Mouse (Mus musculus) midbrain, embryonic 16.5 days (tissue): ENCODE results near the gene Vwce. TPM values are rescaled to one million over a fixed set of nuclear protein-coding genes. Genes with fewer than 3 reads are reported as not detected.

Experiments used
- ATAC-seq: fragments of 200-750 bp; cut with Nextera tagmentation; 2 replicates; pipeline ENCODE4 v1.8.0; 2017; ENCODE audit warnings: moderate TSS enrichment
- H3K27ac ChIP-seq: fragments of 300-500 bp; sonication (generic); 2 replicates; pipeline ENCODE4 v1.5.1; 2014; ENCODE audit warnings: mild to moderate bottlenecking, low read length, mixed read lengths
- H3K27me3 ChIP-seq: fragments of 300-500 bp; sonication (generic); 2 replicates; pipeline ENCODE4 v1.6.1; 2014; ENCODE audit warnings: low read depth, low read length, mixed read lengths; ENCODE audit not compliant: control insufficient read depth, insufficient read depth
- H3K36me3 ChIP-seq: fragments of 300-500 bp; sonication (generic); 2 replicates; pipeline ENCODE4 v1.6.1; 2014; ENCODE audit warnings: mild to moderate bottlenecking, low read length, moderate library complexity, mixed read lengths; ENCODE audit not compliant: control insufficient read depth, insufficient read depth
- H3K4me1 ChIP-seq: fragments of 300-500 bp; sonication (generic); 2 replicates; pipeline ENCODE4 v1.6.1; 2014; ENCODE audit warnings: mild to moderate bottlenecking, low read length, mixed read lengths; ENCODE audit not compliant: control insufficient read depth, insufficient read depth
- H3K4me2 ChIP-seq: fragments of 300-500 bp; sonication (generic); 2 replicates; pipeline ENCODE4 v1.6.1; 2014; ENCODE audit warnings: mild to moderate bottlenecking, low read length, mixed read lengths
- H3K4me3 ChIP-seq: fragments of 300-500 bp; sonication (generic); 2 replicates; pipeline ENCODE4 v1.5.1; 2014; ENCODE audit warnings: low read depth, mild to moderate bottlenecking, low read length, moderate library complexity, mixed read lengths
- H3K9ac ChIP-seq: fragments of 300-500 bp; sonication (generic); 2 replicates; pipeline ENCODE4 v1.6.1; 2014; ENCODE audit warnings: low read depth, low read length, mixed read lengths
- H3K9me3 ChIP-seq: fragments of 300-500 bp; sonication (generic); replicated peaks from 2 replicates; pipeline ENCODE4 v1.6.1; 2014; ENCODE audit warnings: mild to moderate bottlenecking, low read length, mixed read lengths; ENCODE audit not compliant: control insufficient read depth, poor library complexity, severe bottlenecking
- WGBS: fragments of 180-500 bp; shearing (Covaris S2); extraction: QIAGEN DNeasy Blood & Tissue Kit; methylation state at CpG from one replicate; pipeline ENCODE4 v1.1.7; 2014; 5-methylcytosine and 5-hydroxymethylcytosine counted together
- polyA plus RNA-seq: library from polyadenylated mRNA; unstranded; fragments of >200 nt; fragmentation: Nextera tagmentation; extraction: Ambion mirVana; gene quantifications from 2 replicates; pipeline ENCODE4 v1.2.1, GENCODE M21; 2015

Vwce gene
- polyA plus RNA-seq, 1 experiment from 2014 or later: 2.0 TPM

GRCm38 (mm10) chr19:10637840-10638239 is 3.8 kb downstream of the Vwce start:
- Histone ChIP-seq H3K27ac (no peak overlapping the region), H3K4me2 (no peak overlapping the region), H3K36me3 (no peaks in the 10 kb centered on the region), H3K9ac (no peak overlapping the region), H3K4me1 (peaks cover 13% of the 10 kb centered on the region), H3K27me3 (no peaks in the 10 kb centered on the region; the same call in 1 of the 2 replicates), H3K4me3 (no peak overlapping the region), H3K9me3 (no peaks in the 10 kb centered on the region)
- no peak for ATAC-seq
- 74% methylated on average over 7 of the region's 7 CpGs for WGBS

GRCm38 (mm10) chr19:10640080-10640479 is 6.1 kb downstream of the Vwce start:
- Histone ChIP-seq H3K27ac (no peak overlapping the region), H3K9ac (no peak overlapping the region), H3K27me3 (no peaks in the 10 kb centered on the region), H3K4me1 (peaks cover 4% of the 10 kb centered on the region), H3K4me3 (no peak overlapping the region), H3K9me3 (no peaks in the 10 kb centered on the region), H3K36me3 (no peaks in the 10 kb centered on the region), H3K4me2 (no peak overlapping the region)
- WGBS: 8% methylated on average over 5 of the region's 5 CpGs
- ATAC-seq: no peak

- H3K27me3 ChIP-seq: no peaks in the 10 kb centered on the region
- no peak overlapping the region for H3K9ac ChIP-seq
- no peak overlapping the region for H3K27ac ChIP-seq
- no peaks in the 10 kb centered on the region for H3K36me3 ChIP-seq
- H3K9me3 ChIP-seq: no peaks in the 10 kb centered on the region
- ATAC-seq: no peak
- WGBS: 50% methylated on average over 13 of the region's 13 CpGs
- H3K4me2 ChIP-seq: no peak overlapping the region
- H3K4me3 ChIP-seq: no peak overlapping the region
- H3K4me1 ChIP-seq: no peaks in the 10 kb centered on the region; the same call in 1 of the 2 replicates
Measured at GRCm38 (mm10) chr19:10640589-10641378, 6.8 kb downstream of the Vwce start.

- H3K27me3 ChIP-seq: no peaks in the 10 kb centered on the region
- H3K4me2 ChIP-seq: no peak overlapping the region
- no peaks in the 10 kb centered on the region for H3K4me1 ChIP-seq
- H3K9ac ChIP-seq: no peak overlapping the region
- no peaks in the 10 kb centered on the region for H3K36me3 ChIP-seq
- no peak overlapping the region for H3K4me3 ChIP-seq
- no peak for ATAC-seq
- WGBS: 94% methylated on average over 2 of the region's 2 CpGs
- no peaks in the 10 kb centered on the region for H3K9me3 ChIP-seq
- no peak overlapping the region for H3K27ac ChIP-seq
Measured at GRCm38 (mm10) chr19:10645616-10646015, 11.6 kb downstream of the Vwce start.

GRCm38 (mm10) chr19:10648156-10648555 is 14.1 kb downstream of the Vwce start:
- Histone ChIP-seq H3K4me1 (no peaks in the 10 kb centered on the region), H3K9ac (no peak overlapping the region), H3K4me2 (no peak overlapping the region), H3K27ac (no peak overlapping the region), H3K27me3 (no peaks in the 10 kb centered on the region), H3K9me3 (no peaks in the 10 kb centered on the region), H3K36me3 (no peaks in the 10 kb centered on the region), H3K4me3 (no peak overlapping the region)
- 81% methylated on average over 8 of the region's 8 CpGs for WGBS
- no peak for ATAC-seq

GRCm38 (mm10) chr19:10656058-10656457 is 22.0 kb downstream of the Vwce start:
- Histone ChIP-seq H3K36me3 (no peaks in the 10 kb centered on the region), H3K9me3 (no peaks in the 10 kb centered on the region), H3K4me3 (no peak overlapping the region), H3K27me3 (no peaks in the 10 kb centered on the region), H3K27ac (no peak overlapping the region), H3K9ac (no peak overlapping the region), H3K4me1 (no peaks in the 10 kb centered on the region), H3K4me2 (no peak overlapping the region)
- no peak for ATAC-seq
- 67% methylated on average over 3 of the region's 3 CpGs for WGBS

DNA sequence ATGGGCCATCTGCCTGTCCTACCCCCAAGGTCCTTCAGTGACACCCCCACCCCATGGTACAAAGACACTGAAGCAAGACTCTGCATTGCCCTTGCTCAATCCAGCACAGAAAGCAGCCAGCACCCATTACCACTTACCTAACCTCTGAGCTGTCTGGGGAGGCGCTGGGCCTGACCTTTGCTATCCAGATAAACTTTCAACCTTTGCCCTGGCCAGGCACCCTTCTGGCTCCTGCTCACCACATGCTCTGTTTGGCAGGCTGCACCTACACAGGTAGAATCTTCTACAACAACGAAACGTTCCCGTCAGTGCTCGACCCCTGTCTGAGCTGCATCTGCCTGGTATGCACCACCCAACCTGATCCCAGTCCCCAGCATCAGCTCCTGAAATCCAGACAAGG is 23.7 kb downstream of the Vwce start:
- Histone ChIP-seq H3K4me2 (no peak overlapping the region), H3K27ac (no peak overlapping the region)

DNA sequence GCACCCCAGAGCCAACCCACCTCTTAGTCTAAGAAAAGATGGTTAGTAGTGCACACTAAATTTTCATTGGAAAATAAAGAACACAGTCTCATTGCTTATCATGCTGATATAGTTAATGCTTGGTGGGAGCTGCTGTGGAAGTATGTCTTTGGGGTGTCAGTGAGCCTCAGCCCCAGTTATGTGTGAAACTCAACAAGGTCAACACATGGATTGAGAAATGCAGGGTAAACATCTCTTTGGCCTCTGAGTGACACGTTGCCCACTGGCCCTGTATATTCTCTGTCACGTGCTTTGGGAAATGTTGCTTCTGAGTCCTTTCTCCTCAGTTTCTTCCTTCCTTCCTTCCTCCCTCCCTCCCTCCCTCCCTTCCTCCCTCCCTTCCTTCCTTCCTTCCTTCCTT is 24.4 kb downstream of the Vwce start:
- WGBS: 79% methylated on average over 2 of the region's 2 CpGs
- no peak for ATAC-seq
- no peak overlapping the region for H3K4me2 ChIP-seq
- H3K27me3 ChIP-seq: no peaks in the 10 kb centered on the region
- no peaks in the 10 kb centered on the region for H3K36me3 ChIP-seq
- no peak overlapping the region for H3K9ac ChIP-seq
- H3K27ac ChIP-seq: no peak overlapping the region
- H3K4me3 ChIP-seq: no peak overlapping the region
- H3K9me3 ChIP-seq: no peaks in the 10 kb centered on the region
- H3K4me1 ChIP-seq: no peaks in the 10 kb centered on the region

More for the DNA sequence above, 23.7 kb downstream of the Vwce start:
- no peak for ATAC-seq
- Histone ChIP-seq H3K4me1 (no peaks in the 10 kb centered on the region), H3K9me3 (no peaks in the 10 kb centered on the region), H3K4me3 (no peak overlapping the region), H3K9ac (no peak overlapping the region), H3K27me3 (no peaks in the 10 kb centered on the region), H3K36me3 (no peaks in the 10 kb centered on the region)
- WGBS: 86% methylated on average over 5 of the region's 5 CpGs

- H3K9me3 ChIP-seq: no peaks in the 10 kb centered on the region
- H3K27me3 ChIP-seq: no peaks in the 10 kb centered on the region
- no peak overlapping the region for H3K4me3 ChIP-seq
- H3K4me2 ChIP-seq: no peak overlapping the region
- H3K36me3 ChIP-seq: no peaks in the 10 kb centered on the region
- no peak for ATAC-seq
- no peak overlapping the region for H3K9ac ChIP-seq
- WGBS: 74% methylated on average over 5 of the region's 5 CpGs
- H3K27ac ChIP-seq: no peak overlapping the region
- H3K4me1 ChIP-seq: no peaks in the 10 kb centered on the region
Measured at GRCm38 (mm10) chr19:10661373-10661772, 27.4 kb downstream of the Vwce start.
